In genomic region chr14:62751479-62751878, GRCm38 (mm10) we compare ENCODE assay signal across 13 mouse cellular contexts. TPM values are rescaled to one million over a fixed set of nuclear protein-coding genes. Genes with fewer than 3 reads are reported as not detected.
A peak's percentile ranks its signal among the peaks of the same experiment; 100 is the strongest.
DNase-seq lines count a peak whose midpoint lies in the region; ATAC-seq lines count a peak whose summit lies in the region.
"Had no signal": no experiment of that assay in that cellular context is flagged by ENCODE, and none has a peak within 500 bp of the region (broad histone marks: within the 10 kb centered on the region; RNA-seq: fewer than 3 reads in every experiment).

No protein-coding gene starts in this region.

- H3K36me3 ChIP-seq in liver, embryonic 16.5 days (ENCODE audit: control insufficient read depth, insufficient read depth) = peaks cover 5% of the 10 kb centered on the region; the same call in 1 of the 2 replicates

- H3K4me1 ChIP-seq in liver, embryonic 16.5 days (ENCODE audit: control insufficient read depth, low read depth, low read length) = peaks cover 14% of the 10 kb centered on the region
- H3K4me1 ChIP-seq: forebrain, embryonic 10.5 days had no signal

- H3K4me3 ChIP-seq in liver, embryonic 16.5 days (ENCODE audit: low read depth, low read length) = no peak overlapping the region
- H3K4me3 ChIP-seq: forebrain, embryonic 10.5 days had no signal

- DNase-seq in adrenal gland, adult (ENCODE audit: inconsistent age in 2 of 2, low spot score in 1 of 2) = peak; percentile 65 to 90
- DNase-seq in adrenal gland, postnatal 4 days (ENCODE audit: low spot score in 2 of 2) = no peak
- peak; percentile 17 for DNase-seq in MN1 (ENCODE audit: low spot score)
- peak; percentile 19 for DNase-seq in c-Kit-positive CD71-negative TER-119-negative erythroid progenitor cells, embryonic 14.5 days (ENCODE audit: low read depth)
- no peak for DNase-seq in natural killer cell, adult 2 months (ENCODE audit: low spot score in 2 of 2)
- no peak for DNase-seq in layer of hippocampus, adult 18-20 months (ENCODE audit: low spot score in 2 of 2)
- no peak for DNase-seq in cerebellum, adult 11 months
- DNase-seq: cerebellum, adult 9-11 months; kidney, postnatal 4 days; left cerebral cortex, postnatal 4 days; lung, postnatal 14 days had no signal

- ATAC-seq in liver, embryonic 16.5 days (ENCODE audit: low read depth) = peak; percentile 87

- no peaks in the 10 kb centered on the region for H3K27me3 ChIP-seq in liver, embryonic 16.5 days (ENCODE audit: control insufficient read depth, insufficient read depth, low read depth, low read length)

- H3K9me3 ChIP-seq in liver, embryonic 16.5 days (replicated peaks; ENCODE audit: control insufficient read depth, low read length) = no peaks in the 10 kb centered on the region
- H3K9me3 ChIP-seq: forebrain, embryonic 10.5 days had no signal

- no peak overlapping the region for H3K9ac ChIP-seq in liver, embryonic 16.5 days (ENCODE audit: low read depth, low read length)

- peak overlapping the region; percentile 82 for H3K27ac ChIP-seq in liver, embryonic 16.5 days (ENCODE audit: low read length)
- H3K27ac ChIP-seq: forebrain, embryonic 10.5 days had no signal

- 28% methylated on average over 2 of the region's 2 CpGs for WGBS in liver, embryonic 16.5 days (ENCODE audit: insufficient replicate concordance)

- H3K4me2 ChIP-seq in liver, embryonic 16.5 days (ENCODE audit: low read depth, low read length) = peak overlapping the region; percentile 36

RNA-seq across cellular contexts. Expression of gene Ints6, which starts 9.5 kb away (rescaled TPM):
- total RNA-seq in adrenal gland, postnatal 4 days (2021) = 10 to 100 TPM; 52.4 to 56.5 TPM
- polyA plus RNA-seq in liver, embryonic 16.5 days (2015; fragmentation: Nextera tagmentation; extraction: Ambion mirVana) = 10.6 and 11.9 TPM in 2 replicates
- total RNA-seq in layer of hippocampus, adult 18-20 months (2021) = 10 to 100 TPM; 36.7 to 45.7 TPM

Comparison
In these comparisons a context has a peak if more than half of its experiments do, and no peak if none do; other contexts are left out.
1. DNase-seq: peak in adrenal gland, adult (2 of 2), MN1 (single experiment) and c-Kit-positive CD71-negative TER-119-negative erythroid progenitor cells, embryonic 14.5 days (single experiment); none in adrenal gland, postnatal 4 days (0 of 2), natural killer cell, adult 2 months (0 of 2), layer of hippocampus, adult 18-20 months (0 of 2) and cerebellum, adult 11 months (single experiment).